Mouse (Mus musculus): ENCODE measurements around the gene Ranbp3. TPM values are rescaled to one million over a fixed set of nuclear protein-coding genes. Genes with fewer than 3 reads are reported as not detected.

Gene Ranbp3
- polyA plus RNA-seq, 1 experiment from 2014 or later = 105 TPM

DNA sequence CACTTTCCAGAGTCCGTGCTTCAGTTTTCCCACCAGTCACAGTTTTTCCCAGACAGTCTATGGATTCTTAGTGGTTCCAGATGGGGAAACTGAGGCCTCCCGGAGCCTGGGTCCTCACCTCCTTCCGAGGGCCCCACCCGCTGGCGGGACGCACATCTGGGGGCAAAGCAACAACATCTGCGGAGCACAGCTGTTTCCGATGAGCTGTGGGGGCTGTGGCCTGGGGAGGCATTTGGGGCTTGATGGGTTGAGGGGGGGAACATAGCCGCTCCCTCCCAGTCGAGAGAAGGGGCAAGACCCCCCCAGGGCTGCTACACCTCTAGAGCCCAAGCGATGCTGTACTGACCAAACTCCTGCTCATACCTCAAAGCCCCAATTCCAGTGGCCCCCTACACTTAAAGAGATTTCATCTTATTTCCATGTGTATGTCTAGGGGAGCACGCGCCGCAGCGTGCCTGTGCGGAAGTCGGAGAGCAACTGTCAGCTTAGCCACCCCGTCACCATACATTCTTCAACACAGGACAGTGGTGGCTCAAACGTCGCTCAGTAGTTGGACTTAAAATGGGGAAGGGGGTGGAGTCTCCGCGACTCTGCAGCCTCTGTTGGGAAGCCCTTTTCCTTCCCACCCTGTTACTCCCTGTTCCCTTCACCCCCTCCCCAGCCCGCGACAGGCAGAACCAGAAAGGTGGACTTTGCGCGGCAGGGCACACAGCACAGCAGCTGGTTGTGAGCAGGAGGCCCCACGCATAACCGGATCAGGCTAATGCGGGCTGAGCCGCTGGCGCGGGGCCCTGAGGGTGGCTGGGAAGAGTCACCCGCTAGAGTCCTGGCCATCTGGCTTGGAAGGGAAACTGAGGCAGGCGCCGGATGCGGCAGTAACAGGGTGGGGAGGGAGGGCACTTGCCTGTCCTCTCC lies 81.4 kb downstream of the Ranbp3 start:
- no peak overlapping the region for H3K27ac ChIP-seq (replicated peaks; ENCODE audit: low read depth, low read length)
- H3K36me3 ChIP-seq (replicated peaks; ENCODE audit: control insufficient read depth, insufficient read depth, low read depth, low read length) = no peaks in the 10 kb centered on the region
- no peak overlapping the region for H3K4me2 ChIP-seq (ENCODE audit: low read depth, low read length)
- peaks cover 65% of the 10 kb centered on the region for H3K27me3 ChIP-seq (ENCODE audit: control insufficient read depth, insufficient read depth, low read length)
- no peak overlapping the region for H3K4me3 ChIP-seq (ENCODE audit: low read depth, low read length)
- H3K4me1 ChIP-seq (ENCODE audit: control insufficient read depth, insufficient read depth, low read length) = peaks cover 6% of the 10 kb centered on the region
- 11% methylated on average over 36 of the region's 36 CpGs for WGBS
- no peak overlapping the region for H3K9ac ChIP-seq (replicated peaks; ENCODE audit: low read length)
- no peaks in the 10 kb centered on the region for H3K9me3 ChIP-seq (replicated peaks; ENCODE audit: control insufficient read depth, low read length)
- ATAC-seq (replicated peaks; ENCODE audit: insufficient number of reproducible peaks, low FRiP score, low TSS enrichment, low read depth) (no peak), DNase-seq (ENCODE audit: low spot score) (no peak)

DNA sequence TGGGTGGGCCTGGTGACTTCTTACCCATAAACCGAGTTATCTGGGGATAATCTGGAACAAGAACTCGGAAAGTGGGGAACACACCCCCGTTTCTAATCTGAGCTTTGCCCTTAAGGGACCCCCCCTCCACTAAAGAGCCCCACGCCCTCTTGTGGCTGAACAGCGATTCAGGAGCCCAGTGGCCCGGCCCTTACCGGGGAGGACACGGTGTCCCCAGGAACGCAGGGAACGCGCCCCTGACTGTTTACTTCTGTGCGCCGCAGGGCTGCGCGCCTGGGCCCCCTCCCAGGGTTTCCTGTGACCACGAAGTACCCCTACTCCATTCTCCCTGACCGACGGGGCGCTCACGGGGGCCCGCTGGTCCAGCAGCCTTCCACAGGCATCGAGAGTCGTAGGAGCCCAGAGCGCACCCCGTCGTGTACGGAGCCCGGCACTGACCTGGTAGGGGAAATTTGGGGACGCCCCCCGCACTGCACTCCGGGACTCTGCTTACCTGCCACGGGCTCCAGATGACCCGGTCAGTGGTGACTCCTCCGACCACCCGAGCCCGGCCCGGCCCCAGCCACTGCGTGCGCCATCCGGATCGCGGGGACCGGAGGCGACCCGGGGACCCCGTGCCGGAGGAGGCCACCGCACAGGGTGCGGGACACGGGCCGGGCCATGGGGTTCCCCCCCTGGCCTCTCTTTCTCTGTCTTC lies 83.8 kb downstream of the Ranbp3 start:
- Histone ChIP-seq H3K4me1 (ENCODE audit: control insufficient read depth, insufficient read depth, low read length) (peaks cover 6% of the 10 kb centered on the region), H3K9ac (replicated peaks; ENCODE audit: low read length) (peak overlapping the region; percentile 54), H3K27ac (replicated peaks; ENCODE audit: low read depth, low read length) (no peak overlapping the region), H3K9me3 (replicated peaks; ENCODE audit: control insufficient read depth, low read length) (no peaks in the 10 kb centered on the region), H3K4me2 (ENCODE audit: low read depth, low read length) (peak overlapping the region; percentile 97), H3K4me3 (ENCODE audit: low read depth, low read length) (peak overlapping the region; percentile 47), H3K36me3 (replicated peaks; ENCODE audit: control insufficient read depth, insufficient read depth, low read depth, low read length) (no peaks in the 10 kb centered on the region), H3K27me3 (ENCODE audit: control insufficient read depth, insufficient read depth, low read length) (peaks cover 56% of the 10 kb centered on the region)
- WGBS = 2% methylated on average over 50 of the region's 51 CpGs
- DNase-seq (ENCODE audit: low spot score) (peak; percentile 29), ATAC-seq (replicated peaks; ENCODE audit: insufficient number of reproducible peaks, low FRiP score, low TSS enrichment, low read depth) (peak; percentile 5; the same call in 1 of the 2 replicates)

DNA sequence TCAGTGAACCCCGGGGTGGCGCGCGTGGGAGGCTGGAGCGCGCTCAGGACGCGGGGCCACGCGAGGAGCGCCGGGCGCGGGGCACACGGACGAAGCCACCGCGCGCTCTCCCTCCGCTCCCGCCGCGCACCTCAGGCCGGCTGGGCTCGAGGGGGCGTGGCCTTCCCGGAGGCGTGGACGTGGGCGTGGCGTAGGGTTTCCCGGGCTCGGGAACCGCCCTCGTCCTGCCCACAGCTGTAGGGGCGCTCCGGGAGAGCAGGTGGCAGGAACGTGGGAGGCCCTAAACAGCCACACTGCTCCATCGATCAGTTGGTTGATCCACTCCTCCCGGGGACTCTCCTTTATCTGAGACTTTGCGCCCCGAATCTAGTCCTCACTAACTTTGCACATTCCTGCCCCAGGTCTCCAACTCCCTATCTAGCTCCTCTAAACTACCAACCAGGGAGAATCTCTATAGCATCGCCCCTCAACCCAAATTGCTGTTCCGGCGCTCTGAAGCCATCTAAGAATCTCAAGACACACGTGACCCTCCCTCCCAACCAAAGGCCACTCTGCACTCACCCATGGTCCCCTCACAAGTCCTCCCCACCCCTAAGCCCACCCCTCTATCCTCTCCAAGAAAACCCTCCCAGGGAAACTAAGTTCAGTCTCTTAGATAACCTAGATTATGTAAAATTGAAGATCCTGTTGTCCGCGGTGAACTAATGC lies 84.5 kb downstream of the Ranbp3 start, which contains the start of gene Nrtn:
Gene Nrtn, minus strand, starts transcription at position 115 of the 708 bp plus-strand sequence.
- Histone ChIP-seq H3K4me3 (ENCODE audit: low read depth, low read length) (peak within 1 kb of the TSS; percentile 47), H3K27me3 (ENCODE audit: control insufficient read depth, insufficient read depth, low read length) (peaks cover 48% of the 10 kb centered on the region), H3K9me3 (replicated peaks; ENCODE audit: control insufficient read depth, low read length) (no peaks in the 10 kb centered on the region), H3K36me3 (replicated peaks; ENCODE audit: control insufficient read depth, insufficient read depth, low read depth, low read length) (no peaks in the 10 kb centered on the region), H3K4me2 (ENCODE audit: low read depth, low read length) (peak within 1 kb of the TSS; percentile 97), H3K4me1 (ENCODE audit: control insufficient read depth, insufficient read depth, low read length) (peaks cover 6% of the 10 kb centered on the region), H3K27ac (replicated peaks; ENCODE audit: low read depth, low read length) (no peak within 1 kb of the TSS), H3K9ac (replicated peaks; ENCODE audit: low read length) (peak within 1 kb of the TSS; percentile 54)
- under 1% methylated on average over 47 of the region's 48 CpGs for WGBS
- ATAC-seq (replicated peaks; ENCODE audit: insufficient number of reproducible peaks, low FRiP score, low TSS enrichment, low read depth) (peak; percentile 34), DNase-seq (ENCODE audit: low spot score) (peak; percentile 92)

DNA sequence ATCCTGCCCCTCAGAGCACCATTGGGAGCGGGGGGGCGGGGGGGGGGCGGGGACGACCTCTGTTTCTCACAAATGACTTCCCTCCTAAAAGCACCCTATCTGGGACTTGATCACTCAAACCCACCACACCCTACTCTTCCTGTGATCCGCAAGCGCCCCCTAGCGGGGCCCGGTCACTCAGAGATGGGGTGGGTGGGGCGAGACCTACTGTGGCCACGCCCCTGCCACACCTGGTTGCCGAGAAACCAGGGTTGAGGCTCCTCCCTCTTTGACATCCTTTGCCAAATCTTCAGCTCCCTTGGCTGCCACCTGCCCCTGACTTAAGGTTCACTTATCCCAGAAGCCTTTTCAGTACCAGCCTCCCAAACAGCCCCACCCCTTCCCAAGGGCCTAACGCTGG lies 85.0 kb downstream of the Ranbp3 start:
- no peak overlapping the region for H3K27ac ChIP-seq (replicated peaks; ENCODE audit: low read depth, low read length)
- ATAC-seq (replicated peaks; ENCODE audit: insufficient number of reproducible peaks, low FRiP score, low TSS enrichment, low read depth) (no peak), DNase-seq (ENCODE audit: low spot score) (peak; percentile 62)
- H3K4me3 ChIP-seq (ENCODE audit: low read depth, low read length) = no peak overlapping the region
- peaks cover 44% of the 10 kb centered on the region for H3K27me3 ChIP-seq (ENCODE audit: control insufficient read depth, insufficient read depth, low read length)
- no peaks in the 10 kb centered on the region for H3K9me3 ChIP-seq (replicated peaks; ENCODE audit: control insufficient read depth, low read length)
- no peak overlapping the region for H3K9ac ChIP-seq (replicated peaks; ENCODE audit: low read length)
- H3K36me3 ChIP-seq (replicated peaks; ENCODE audit: control insufficient read depth, insufficient read depth, low read depth, low read length) = no peaks in the 10 kb centered on the region
- peaks cover 8% of the 10 kb centered on the region for H3K4me1 ChIP-seq (ENCODE audit: control insufficient read depth, insufficient read depth, low read length)
- 7% methylated on average over 12 of the region's 12 CpGs for WGBS
- no peak overlapping the region; the same call in 1 of the 2 replicates for H3K4me2 ChIP-seq (ENCODE audit: low read depth, low read length)

DNA sequence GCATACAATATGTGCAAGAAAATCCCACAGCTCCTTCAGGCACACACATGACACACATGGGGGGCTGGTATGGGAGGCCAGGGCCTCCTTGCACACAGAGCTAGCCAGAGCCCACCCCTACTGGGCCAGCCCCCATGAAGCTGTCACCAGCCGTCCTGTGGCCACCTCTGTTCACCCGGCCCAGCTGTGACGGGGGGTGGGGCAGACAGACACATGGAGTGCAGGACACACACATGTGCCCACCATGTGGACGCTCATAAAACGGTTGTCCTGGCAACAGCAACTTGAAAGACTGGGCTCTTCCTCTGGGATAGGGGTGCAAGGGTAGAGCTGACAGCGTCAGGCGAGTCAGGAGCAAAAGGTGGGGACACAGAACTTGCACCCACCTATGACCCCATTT lies 86.2 kb downstream of the Ranbp3 start:
- H3K4me2 ChIP-seq (ENCODE audit: low read depth, low read length) = no peak overlapping the region
- no peak overlapping the region for H3K4me3 ChIP-seq (ENCODE audit: low read depth, low read length)
- no peaks in the 10 kb centered on the region for H3K36me3 ChIP-seq (replicated peaks; ENCODE audit: control insufficient read depth, insufficient read depth, low read depth, low read length)
- no peak overlapping the region for H3K27ac ChIP-seq (replicated peaks; ENCODE audit: low read depth, low read length)
- H3K27me3 ChIP-seq (ENCODE audit: control insufficient read depth, insufficient read depth, low read length) = peaks cover 33% of the 10 kb centered on the region
- DNase-seq (ENCODE audit: low spot score) (no peak), ATAC-seq (replicated peaks; ENCODE audit: insufficient number of reproducible peaks, low FRiP score, low TSS enrichment, low read depth) (no peak)
- H3K4me1 ChIP-seq (ENCODE audit: control insufficient read depth, insufficient read depth, low read length) = peaks cover 8% of the 10 kb centered on the region
- 53% methylated on average over 7 of the region's 7 CpGs for whole genome bisulfite sequencing
- H3K9ac ChIP-seq (replicated peaks; ENCODE audit: low read length) = no peak overlapping the region
- no peaks in the 10 kb centered on the region for H3K9me3 ChIP-seq (replicated peaks; ENCODE audit: control insufficient read depth, low read length)

DNA sequence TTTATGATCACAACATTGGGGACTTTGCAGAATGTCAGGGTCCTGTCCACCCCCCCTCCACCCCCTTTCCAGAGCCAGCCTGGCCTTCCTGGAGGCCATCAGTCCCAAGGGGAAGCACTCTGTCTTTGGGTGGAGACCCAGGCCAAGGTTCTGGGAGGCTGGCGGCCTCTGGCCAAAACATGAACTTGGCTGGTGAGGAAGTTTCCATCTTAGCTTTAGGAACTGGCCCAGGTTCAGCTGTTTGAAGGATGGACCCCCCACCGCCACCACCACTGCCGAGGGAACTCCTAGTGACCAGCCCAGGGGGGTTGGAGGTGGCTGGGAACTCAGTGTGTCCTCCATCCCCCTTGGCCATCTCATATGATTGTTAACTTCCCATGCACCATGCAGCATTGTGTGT lies 88.0 kb downstream of the Ranbp3 start:
- Histone ChIP-seq H3K27me3 (ENCODE audit: control insufficient read depth, insufficient read depth, low read length) (peaks cover 14% of the 10 kb centered on the region), H3K9ac (replicated peaks; ENCODE audit: low read length) (no peak overlapping the region), H3K4me2 (ENCODE audit: low read depth, low read length) (no peak overlapping the region), H3K36me3 (replicated peaks; ENCODE audit: control insufficient read depth, insufficient read depth, low read depth, low read length) (no peaks in the 10 kb centered on the region), H3K4me1 (ENCODE audit: control insufficient read depth, insufficient read depth, low read length) (peaks cover 8% of the 10 kb centered on the region), H3K4me3 (ENCODE audit: low read depth, low read length) (no peak overlapping the region), H3K9me3 (replicated peaks; ENCODE audit: control insufficient read depth, low read length) (no peaks in the 10 kb centered on the region), H3K27ac (replicated peaks; ENCODE audit: low read depth, low read length) (no peak overlapping the region)
- 63% methylated on average over 3 of the region's 3 CpGs for WGBS
- DNase-seq (ENCODE audit: low spot score) (no peak), ATAC-seq (replicated peaks; ENCODE audit: insufficient number of reproducible peaks, low FRiP score, low TSS enrichment, low read depth) (no peak)

Data from embryonic facial prominence, embryonic 11.5 days (tissue).